Mouse (Mus musculus) forebrain, embryonic 11.5 days (tissue): Measurements from ENCODE around the gene Sema3e. TPM values are rescaled to one million over a fixed set of nuclear protein-coding genes. Genes with fewer than 3 reads are reported as not detected.

Experiments
- ATAC-seq: fragments of 200-750 bp; cut with Nextera tagmentation; replicated peaks from 2 replicates; pipeline ENCODE4 v1.8.0; 2017; ENCODE audit warnings: moderate TSS enrichment; ENCODE audit not compliant: low FRiP score
- DNase-seq: peaks from one replicate; pipeline ENCODE4 v3.0.0-alpha.2; 2017; ENCODE audit warnings: low spot score
- H3K27ac ChIP-seq: fragments of 300-500 bp; sonication (generic); 2 replicates; pipeline ENCODE4 v1.5.1; 2014; ENCODE audit warnings: low read depth, low read length
- H3K27me3 ChIP-seq: fragments of 300-500 bp; sonication (generic); 2 replicates; pipeline ENCODE4 v1.6.1; 2014; ENCODE audit warnings: mild to moderate bottlenecking, low read length, mixed read lengths; ENCODE audit not compliant: control insufficient read depth, insufficient read depth
- H3K36me3 ChIP-seq: fragments of 300-500 bp; sonication (generic); 2 replicates; pipeline ENCODE4 v1.6.1; 2014; ENCODE audit warnings: mild to moderate bottlenecking, low read length, moderate library complexity, mixed read lengths; ENCODE audit not compliant: control insufficient read depth, insufficient read depth
- H3K4me1 ChIP-seq: fragments of 300-500 bp; sonication (generic); replicated peaks from 2 replicates; pipeline ENCODE4 v1.6.1; 2014; ENCODE audit warnings: low read length, mixed read lengths; ENCODE audit not compliant: control insufficient read depth, insufficient read depth
- H3K4me2 ChIP-seq: fragments of 300-500 bp; sonication (generic); 2 replicates; pipeline ENCODE4 v1.6.1; 2014; ENCODE audit warnings: low read depth, mild to moderate bottlenecking, low read length, moderate library complexity, mixed read lengths; ENCODE audit not compliant: severe bottlenecking
- H3K4me3 ChIP-seq: fragments of 300-500 bp; sonication (generic); 2 replicates; pipeline ENCODE4 v1.5.1; 2014; ENCODE audit warnings: low read depth, low read length
- H3K9ac ChIP-seq: fragments of 300-500 bp; sonication (generic); 2 replicates; pipeline ENCODE4 v1.6.1; 2014; ENCODE audit warnings: low read length
- H3K9me3 ChIP-seq: fragments of 300-500 bp; sonication (generic); 2 replicates; pipeline ENCODE4 v1.6.1; 2016; ENCODE audit warnings: low read length, mixed read lengths; ENCODE audit not compliant: control insufficient read depth
- WGBS: fragments of 180-500 bp; shearing (Covaris S2); extraction: QIAGEN DNeasy Blood & Tissue Kit; methylation state at CpG from one replicate; pipeline ENCODE4 v1.1.7; 2014; 5-methylcytosine and 5-hydroxymethylcytosine counted together
- polyA plus RNA-seq: library from polyadenylated mRNA; unstranded; fragments of >200 nt; fragmentation: Nextera tagmentation; extraction: Ambion mirVana; gene quantifications from 2 replicates; pipeline ENCODE4 v1.2.1, GENCODE M21; 2014

Gene Sema3e
- polyA plus RNA-seq, 1 experiment from 2014 or later = 1.1 TPM

DNA sequence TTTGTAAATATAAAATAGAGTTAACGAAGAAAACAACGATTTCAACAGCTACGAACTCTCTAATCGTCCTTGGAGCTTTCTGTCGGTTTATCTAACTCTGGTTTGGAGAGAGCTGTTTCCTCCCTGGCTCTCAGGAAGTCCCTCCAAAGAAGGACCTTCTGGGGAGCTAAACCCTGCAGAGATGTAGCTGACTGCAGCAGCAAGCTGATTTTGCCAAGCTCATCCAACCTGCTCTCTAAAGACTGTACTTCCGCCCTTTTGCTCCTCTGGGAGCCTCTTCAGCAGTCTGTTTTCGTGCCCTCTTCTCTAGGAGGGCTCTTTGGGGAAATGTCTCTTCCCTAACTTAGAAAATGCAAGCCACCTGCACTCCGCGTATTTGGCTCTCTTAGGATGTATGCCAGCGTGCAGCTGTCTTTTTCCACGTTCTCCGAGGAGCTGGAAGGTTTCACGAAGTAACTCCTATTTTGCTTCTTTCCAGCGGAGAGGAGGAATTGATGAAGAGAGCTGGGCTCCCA lies 67.2 kb downstream of the Sema3e start:
- DNase-seq = no peak
- Histone ChIP-seq H3K9me3 (no peaks in the 10 kb centered on the region), H3K4me1 (no peaks in the 10 kb centered on the region; the same call in 1 of the 2 replicates), H3K27ac (no peak overlapping the region), H3K4me3 (no peak overlapping the region), H3K4me2 (no peak overlapping the region), H3K27me3 (no peaks in the 10 kb centered on the region), H3K9ac (no peak overlapping the region), H3K36me3 (no peaks in the 10 kb centered on the region)
- ATAC-seq = no peak
- 52% methylated on average over 14 of the region's 14 CpGs for WGBS

DNA sequence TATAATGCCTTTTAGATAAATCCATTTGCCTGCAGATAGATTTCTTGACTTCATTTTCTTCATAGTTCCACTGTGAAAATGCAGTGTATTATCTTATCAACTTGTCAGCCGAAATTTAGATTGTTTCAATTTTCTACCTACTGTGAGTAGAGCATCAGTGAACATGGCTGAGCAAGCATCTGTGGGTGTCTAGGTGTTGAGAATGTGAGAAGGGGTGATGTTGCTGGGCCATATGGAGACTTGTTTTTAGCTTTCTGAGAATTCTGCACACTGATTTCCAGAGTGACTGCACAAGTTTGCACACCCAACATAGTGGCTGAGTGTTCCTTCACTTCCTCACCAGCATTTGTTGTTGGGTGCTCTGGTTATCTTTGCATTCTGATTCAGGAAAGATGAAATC lies 71.1 kb downstream of the Sema3e start:
- ATAC-seq = no peak
- 91% methylated on average over 1 of the region's 1 CpGs for WGBS

DNA sequence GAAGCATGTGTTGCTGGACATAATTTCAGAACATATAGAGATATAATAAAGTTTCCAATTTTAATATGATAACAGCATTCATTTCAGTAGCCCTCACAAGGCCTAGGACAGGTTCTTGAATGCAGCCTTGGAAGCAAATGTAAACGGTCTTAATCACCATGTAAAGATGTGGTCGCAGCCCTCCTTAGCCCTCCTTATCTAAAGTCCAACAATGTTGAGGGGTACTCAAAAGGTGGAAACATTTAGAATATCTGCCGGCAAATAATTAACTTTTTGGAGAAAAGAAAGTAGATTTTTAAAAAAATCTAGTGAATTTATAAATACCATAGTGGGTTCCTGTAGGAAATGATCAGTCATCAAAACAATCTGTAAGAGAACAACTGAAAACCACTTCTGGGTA lies 73.6 kb downstream of the Sema3e start:
- H3K9ac ChIP-seq = no peak overlapping the region
- no peak overlapping the region for H3K4me3 ChIP-seq
- H3K36me3 ChIP-seq = no peaks in the 10 kb centered on the region
- no peak overlapping the region for H3K4me2 ChIP-seq
- H3K4me1 ChIP-seq = no peaks in the 10 kb centered on the region
- H3K27ac ChIP-seq = no peak overlapping the region
- DNase-seq (no peak), ATAC-seq (no peak)
- no peaks in the 10 kb centered on the region for H3K9me3 ChIP-seq
- 91% methylated on average over 3 of the region's 3 CpGs for WGBS
- H3K27me3 ChIP-seq = no peaks in the 10 kb centered on the region

More for the DNA sequence above, 71.1 kb downstream of the Sema3e start:
- no peak for DNase-seq
- Histone ChIP-seq H3K4me2 (no peak overlapping the region), H3K4me1 (no peaks in the 10 kb centered on the region; the same call in 1 of the 2 replicates), H3K9ac (no peak overlapping the region), H3K27ac (no peak overlapping the region), H3K4me3 (no peak overlapping the region), H3K9me3 (no peaks in the 10 kb centered on the region), H3K27me3 (no peaks in the 10 kb centered on the region), H3K36me3 (no peaks in the 10 kb centered on the region)

DNA sequence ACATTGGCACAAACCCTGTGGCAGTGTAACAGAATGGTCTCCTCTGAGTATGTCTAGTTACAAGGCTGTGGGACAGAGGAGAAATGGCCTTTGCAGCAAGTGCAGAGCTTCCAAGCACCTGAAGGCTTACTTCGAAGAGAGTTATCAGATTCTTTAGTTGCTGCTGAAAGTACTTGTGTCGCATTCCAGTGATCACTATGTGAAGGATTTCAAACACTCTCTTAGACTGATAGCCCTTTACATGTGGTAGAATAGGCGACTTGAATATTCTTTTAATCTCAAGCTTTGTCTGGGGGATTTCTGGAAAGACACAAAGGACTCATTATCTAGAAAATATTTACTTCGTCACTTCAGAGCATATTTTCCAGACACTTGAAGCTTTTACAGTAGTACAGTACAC lies 82.3 kb downstream of the Sema3e start:
- Histone ChIP-seq H3K4me1 (no peaks in the 10 kb centered on the region), H3K4me2 (no peak overlapping the region), H3K27me3 (no peaks in the 10 kb centered on the region), H3K9ac (no peak overlapping the region), H3K27ac (no peak overlapping the region), H3K9me3 (no peaks in the 10 kb centered on the region), H3K4me3 (no peak overlapping the region), H3K36me3 (no peaks in the 10 kb centered on the region)
- 78% methylated on average over 4 of the region's 4 CpGs for WGBS
- no peak for DNase-seq
- ATAC-seq = no peak

DNA sequence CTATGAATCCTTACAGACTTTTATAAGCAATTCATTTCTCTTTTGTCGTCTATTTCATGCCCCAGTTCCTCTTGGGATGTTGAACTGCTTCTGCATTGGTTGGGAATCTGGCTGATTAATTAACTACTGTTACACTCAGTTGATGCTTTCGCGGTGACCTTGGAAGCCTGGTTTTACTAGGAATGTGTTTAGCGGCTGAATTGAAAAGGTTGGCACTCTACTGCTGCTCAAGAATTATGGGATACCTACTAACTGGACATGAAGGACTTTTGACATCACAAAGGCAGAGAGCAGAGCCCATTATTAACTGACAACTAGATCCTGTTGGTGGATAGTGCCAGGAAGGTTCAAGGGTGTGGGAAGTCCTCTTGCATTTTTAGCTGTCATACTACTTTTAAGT lies 83.9 kb downstream of the Sema3e start:
- Histone ChIP-seq H3K9me3 (no peaks in the 10 kb centered on the region), H3K9ac (no peak overlapping the region), H3K4me1 (no peaks in the 10 kb centered on the region), H3K4me3 (no peak overlapping the region), H3K27ac (no peak overlapping the region), H3K36me3 (no peaks in the 10 kb centered on the region), H3K27me3 (no peaks in the 10 kb centered on the region), H3K4me2 (no peak overlapping the region)
- DNase-seq (no peak), ATAC-seq (no peak)
- 88% methylated on average over 4 of the region's 4 CpGs for whole genome bisulfite sequencing

DNA sequence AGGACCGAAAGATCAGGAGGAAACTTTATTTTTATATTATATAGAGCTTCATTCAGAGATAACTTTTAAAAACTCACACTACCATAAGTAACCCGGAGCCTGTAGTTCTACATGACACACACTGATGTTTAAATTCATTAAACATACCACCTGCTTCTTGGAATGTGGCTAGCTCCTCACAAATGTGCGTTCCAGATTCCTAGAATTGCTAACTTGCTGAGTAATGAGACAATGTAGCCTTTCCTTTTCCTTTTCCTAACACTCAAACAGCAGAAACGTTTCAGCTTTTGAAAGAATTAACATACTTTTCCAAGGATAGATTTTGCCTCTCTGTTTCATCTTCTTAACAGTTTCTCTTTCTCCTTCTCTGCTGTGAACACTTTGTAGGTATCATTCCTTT lies 86.3 kb downstream of the Sema3e start:
- Histone ChIP-seq H3K9me3 (no peaks in the 10 kb centered on the region), H3K4me1 (no peaks in the 10 kb centered on the region), H3K4me2 (no peak overlapping the region), H3K27ac (no peak overlapping the region), H3K4me3 (no peak overlapping the region), H3K36me3 (no peaks in the 10 kb centered on the region), H3K27me3 (no peaks in the 10 kb centered on the region), H3K9ac (no peak overlapping the region)
- ATAC-seq (no peak), DNase-seq (no peak)
- 87% methylated on average over 4 of the region's 4 CpGs for WGBS

DNA sequence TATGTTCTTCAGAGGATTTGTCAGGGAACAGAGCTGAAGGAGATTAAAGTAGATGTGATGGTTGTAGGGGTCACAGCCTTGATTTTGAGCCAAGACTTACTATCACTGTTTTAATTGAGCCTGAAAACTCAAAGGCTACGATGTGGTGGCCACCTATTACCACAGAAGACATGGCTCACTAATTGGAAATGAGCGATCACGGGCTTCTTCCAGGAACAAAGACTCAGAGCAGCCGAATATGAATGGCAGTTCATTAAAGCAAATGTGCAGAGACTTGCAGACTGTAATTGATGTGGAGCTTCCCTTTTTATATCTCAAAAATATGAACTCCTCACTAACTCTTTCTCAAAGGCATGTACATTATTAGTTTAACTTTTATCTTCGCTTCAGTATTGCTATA lies 96.8 kb downstream of the Sema3e start:
- no peaks in the 10 kb centered on the region for H3K36me3 ChIP-seq
- H3K27me3 ChIP-seq = no peaks in the 10 kb centered on the region
- no peak for DNase-seq
- ATAC-seq = peak; percentile 84
- 52% methylated on average over 5 of the region's 5 CpGs for WGBS
- H3K27ac ChIP-seq = no peak overlapping the region
- H3K4me2 ChIP-seq = no peak overlapping the region
- H3K4me1 ChIP-seq = no peaks in the 10 kb centered on the region
- H3K9ac ChIP-seq = no peak overlapping the region
- no peak overlapping the region for H3K4me3 ChIP-seq
- H3K9me3 ChIP-seq = no peaks in the 10 kb centered on the region

DNA sequence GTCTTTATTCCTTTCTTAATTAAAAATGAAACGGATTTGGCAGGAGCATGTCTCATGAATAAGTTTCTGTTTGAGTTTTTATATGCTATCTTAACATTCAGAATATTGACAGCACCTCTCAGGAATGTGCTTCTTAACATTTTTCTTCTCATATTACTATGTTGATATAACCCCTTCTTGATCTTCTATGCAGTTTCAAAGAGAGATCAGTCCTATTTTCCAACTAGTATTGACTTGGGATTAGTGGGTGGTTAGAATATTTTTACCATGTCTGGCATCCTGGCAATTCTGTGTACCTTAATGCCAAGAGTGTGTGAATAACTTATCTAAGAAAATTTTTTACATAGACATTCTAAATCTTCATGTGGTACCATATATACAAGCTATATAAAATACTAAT lies 101.5 kb downstream of the Sema3e start:
- no peak for DNase-seq
- Histone ChIP-seq H3K4me2 (no peak overlapping the region), H3K4me1 (no peaks in the 10 kb centered on the region), H3K27ac (no peak overlapping the region), H3K9ac (no peak overlapping the region), H3K36me3 (no peaks in the 10 kb centered on the region), H3K4me3 (no peak overlapping the region), H3K27me3 (no peaks in the 10 kb centered on the region), H3K9me3 (no peaks in the 10 kb centered on the region)
- WGBS = 76% methylated on average over 1 of the region's 1 CpGs
- ATAC-seq = no peak

DNA sequence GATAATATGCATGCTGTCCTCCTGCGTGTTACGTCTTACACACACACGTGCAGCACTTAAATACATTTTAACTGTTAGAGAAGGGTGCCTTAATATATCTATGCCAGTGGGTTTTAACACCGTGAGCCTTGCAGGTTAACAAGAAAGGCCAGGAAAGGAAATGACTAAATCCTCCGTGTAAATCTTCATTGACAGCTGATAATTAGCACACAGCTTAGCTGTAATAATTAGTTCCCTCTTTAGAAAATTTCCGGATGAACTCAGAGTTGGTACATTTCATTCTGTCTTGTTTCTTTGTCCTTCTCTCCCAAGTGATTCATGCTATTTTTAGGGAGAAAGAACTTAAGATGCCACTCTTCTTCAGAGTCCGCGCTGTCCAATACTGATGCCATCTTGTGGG lies 110.9 kb downstream of the Sema3e start:
- Histone ChIP-seq H3K36me3 (no peaks in the 10 kb centered on the region), H3K4me3 (no peak overlapping the region), H3K4me2 (no peak overlapping the region), H3K9me3 (no peaks in the 10 kb centered on the region), H3K4me1 (no peaks in the 10 kb centered on the region), H3K27me3 (no peaks in the 10 kb centered on the region), H3K9ac (no peak overlapping the region), H3K27ac (no peak overlapping the region)
- peak; percentile 35; the same call in 1 of the 2 replicates for ATAC-seq
- no peak for DNase-seq
- WGBS = 39% methylated on average over 8 of the region's 8 CpGs
